Mouse (Mus musculus): Measurements from ENCODE around the gene Myoz1. TPM values are rescaled to one million over a fixed set of nuclear protein-coding genes. Genes with fewer than 3 reads are reported as not detected.

Gene Myoz1
- total RNA-seq, 2 experiments from 2014 or later: 1,648 to 1,795 TPM

Small RNA genes lying within 50 kb of the gene (microRNA-seq; reads per million reads assigned to microRNA genes)
- 0.25 to 0.32 reads per million in 2 experiments for gene Mir6946

Other genes starting within 250 kb of the Myoz1 start
- under 1 TPM; 0.23 to 0.25 TPM for gene Cfap70, start 204.3 kb downstream of the Myoz1 start, total RNA-seq (2021)
- 10 to 100 TPM; 29.0 to 39.0 TPM for gene Anxa7, start 176.4 kb downstream of the Myoz1 start, total RNA-seq (2021)
- 1 to 10 TPM; 3.9 to 7.0 TPM for gene Mss51, start 159.6 kb downstream of the Myoz1 start, total RNA-seq (2021)
- gene Ppp3cb, start 110.0 kb downstream of the Myoz1 start, total RNA-seq (2021): 100 to 1,000 TPM; 114 to 116 TPM
- gene Usp54, start 15.5 kb downstream of the Myoz1 start, total RNA-seq (2021): 1 to 10 TPM; 8.3 to 8.5 TPM
- 100 to 1,000 TPM; 238 to 251 TPM for gene Synpo2l, start 11.8 kb upstream of the Myoz1 start, total RNA-seq (2021)
- gene Sec24c, start 17.8 kb upstream of the Myoz1 start, total RNA-seq (2021): 10 to 100 TPM; 60.5 to 72.0 TPM
- gene Fut11, start 38.4 kb upstream of the Myoz1 start, total RNA-seq (2021): 10 to 100 TPM in 1 of 2 experiments, 1 to 10 TPM in 1; 9.5 to 11.5 TPM
- gene Chchd1, start 46.5 kb upstream of the Myoz1 start, total RNA-seq (2021): 100 to 1,000 TPM; 100 to 112 TPM
- gene Zswim8, start 51.0 kb upstream of the Myoz1 start, total RNA-seq (2021): 10 to 100 TPM; 46.8 to 62.9 TPM
- gene Ndst2, start 78.0 kb upstream of the Myoz1 start, total RNA-seq (2021): 10 to 100 TPM; 13.1 to 15.3 TPM
- 100 to 1,000 TPM; 120 to 134 TPM for gene Camk2g, start 137.5 kb upstream of the Myoz1 start, total RNA-seq (2021)
- 10 to 100 TPM; 25.6 to 28.0 TPM for gene Plau, start 180.1 kb upstream of the Myoz1 start, total RNA-seq (2021)